Mouse (Mus musculus) forebrain, embryonic 12.5 days (tissue): Measurements from ENCODE around the gene Stxbp3. TPM values are rescaled to one million over a fixed set of nuclear protein-coding genes. Genes with fewer than 3 reads are reported as not detected.

Experiments
- ATAC-seq: fragments of 200-750 bp; cut with Nextera tagmentation; 2 replicates; pipeline ENCODE4 v1.8.0; 2017; ENCODE audit warnings: moderate TSS enrichment; ENCODE audit not compliant: low FRiP score
- H3K27ac ChIP-seq: fragments of 300-500 bp; sonication (generic); 2 replicates; pipeline ENCODE4 v1.5.1; 2016; ENCODE audit warnings: mild to moderate bottlenecking
- H3K27me3 ChIP-seq: fragments of 300-500 bp; sonication (generic); 2 replicates; pipeline ENCODE4 v1.6.1; 2016; ENCODE audit warnings: mild to moderate bottlenecking
- H3K36me3 ChIP-seq: fragments of 300-500 bp; sonication (generic); replicated peaks from 2 replicates; pipeline ENCODE4 v1.6.1; 2016; ENCODE audit warnings: mild to moderate bottlenecking
- H3K4me1 ChIP-seq: fragments of 300-500 bp; sonication (generic); 2 replicates; pipeline ENCODE4 v1.6.1; 2016
- H3K4me2 ChIP-seq: fragments of 300-500 bp; sonication (generic); 2 replicates; pipeline ENCODE4 v1.6.1; 2016; ENCODE audit warnings: mild to moderate bottlenecking, moderate library complexity
- H3K4me3 ChIP-seq: fragments of 300-500 bp; sonication (generic); replicated peaks from 2 replicates; pipeline ENCODE4 v1.5.1; 2016; ENCODE audit warnings: mild to moderate bottlenecking
- H3K9ac ChIP-seq: fragments of 300-500 bp; sonication (generic); 2 replicates; pipeline ENCODE4 v1.6.1; 2016; ENCODE audit warnings: mild to moderate bottlenecking
- H3K9me3 ChIP-seq: fragments of 300-500 bp; sonication (generic); 2 replicates; pipeline ENCODE4 v1.6.1; 2016
- WGBS: fragments of 180-500 bp; shearing (Covaris S2); methylation state at CpG from one replicate; pipeline ENCODE4 v1.1.7; 2016; 5-methylcytosine and 5-hydroxymethylcytosine counted together
- polyA plus RNA-seq: library from polyadenylated mRNA; unstranded; fragments of >200 nt; fragmentation: Nextera tagmentation; extraction: Ambion mirVana; gene quantifications from 2 replicates; pipeline ENCODE4 v1.2.1, GENCODE M21; 2016

Stxbp3 gene
- polyA plus RNA-seq, 1 experiment from 2014 or later = 23.1 TPM

GRCm38 (mm10) chr3:108831750-108832149 lies 8.6 kb downstream of the Stxbp3 start:
- WGBS = 92% methylated on average over 6 of the region's 6 CpGs
- no peak overlapping the region for H3K4me2 ChIP-seq
- peaks cover 4% of the 10 kb centered on the region for H3K36me3 ChIP-seq
- no peak overlapping the region for H3K4me3 ChIP-seq
- H3K9ac ChIP-seq = no peak overlapping the region
- H3K27me3 ChIP-seq = no peaks in the 10 kb centered on the region
- H3K9me3 ChIP-seq = no peaks in the 10 kb centered on the region
- no peaks in the 10 kb centered on the region for H3K4me1 ChIP-seq
- H3K27ac ChIP-seq = no peak overlapping the region
- ATAC-seq = no peak

GRCm38 (mm10) chr3:108830493-108830892 lies 9.8 kb downstream of the Stxbp3 start:
- WGBS = 90% methylated on average over 11 of the region's 11 CpGs

GRCm38 (mm10) chr3:108815631-108816030 lies 24.7 kb downstream of the Stxbp3 start:
- H3K36me3 ChIP-seq = peaks cover 6% of the 10 kb centered on the region; the same call in 1 of the 2 replicates
- 76% methylated on average over 4 of the region's 4 CpGs for WGBS
- no peak overlapping the region for H3K4me2 ChIP-seq
- no peak overlapping the region for H3K27ac ChIP-seq
- no peaks in the 10 kb centered on the region for H3K4me1 ChIP-seq
- H3K4me3 ChIP-seq = no peak overlapping the region
- H3K9ac ChIP-seq = no peak overlapping the region
- ATAC-seq = no peak
- H3K27me3 ChIP-seq = no peaks in the 10 kb centered on the region
- H3K9me3 ChIP-seq = no peaks in the 10 kb centered on the region

More at GRCm38 (mm10) chr3:108830493-108830892, 9.8 kb downstream of the Stxbp3 start:
- Histone ChIP-seq H3K27ac (no peak overlapping the region), H3K4me2 (no peak overlapping the region), H3K4me3 (no peak overlapping the region), H3K9ac (no peak overlapping the region), H3K4me1 (no peaks in the 10 kb centered on the region), H3K36me3 (peaks cover 13% of the 10 kb centered on the region), H3K27me3 (no peaks in the 10 kb centered on the region), H3K9me3 (no peaks in the 10 kb centered on the region)
- ATAC-seq = no peak

GRCm38 (mm10) chr3:108810747-108811263 lies 29.5 kb downstream of the Stxbp3 start:
- no peak for ATAC-seq
- Histone ChIP-seq H3K27ac (no peak overlapping the region), H3K9me3 (no peaks in the 10 kb centered on the region), H3K4me1 (no peaks in the 10 kb centered on the region), H3K27me3 (no peaks in the 10 kb centered on the region), H3K36me3 (peaks cover 6% of the 10 kb centered on the region; the same call in 1 of the 2 replicates), H3K4me2 (no peak overlapping the region), H3K4me3 (no peak overlapping the region), H3K9ac (no peak overlapping the region)
- 91% methylated on average over 4 of the region's 4 CpGs for WGBS

GRCm38 (mm10) chr3:108805622-108806021 lies 34.7 kb downstream of the Stxbp3 start:
- no peak for ATAC-seq
- Histone ChIP-seq H3K27ac (no peak overlapping the region), H3K9ac (no peak overlapping the region), H3K9me3 (no peaks in the 10 kb centered on the region), H3K27me3 (no peaks in the 10 kb centered on the region), H3K4me1 (no peaks in the 10 kb centered on the region), H3K36me3 (peaks cover 30% of the 10 kb centered on the region), H3K4me3 (no peak overlapping the region), H3K4me2 (no peak overlapping the region)
- 59% methylated on average over 5 of the region's 5 CpGs for WGBS

GRCm38 (mm10) chr3:108798375-108798774 lies 42.0 kb downstream of the Stxbp3 start:
- no peak overlapping the region for H3K27ac ChIP-seq
- no peak for ATAC-seq
- H3K4me2 ChIP-seq = no peak overlapping the region
- H3K9ac ChIP-seq = no peak overlapping the region
- no peaks in the 10 kb centered on the region for H3K27me3 ChIP-seq
- no peaks in the 10 kb centered on the region for H3K9me3 ChIP-seq
- no peak overlapping the region for H3K4me3 ChIP-seq
- H3K4me1 ChIP-seq = no peaks in the 10 kb centered on the region
- peaks cover 42% of the 10 kb centered on the region for H3K36me3 ChIP-seq
- 87% methylated on average over 2 of the region's 2 CpGs for WGBS

GRCm38 (mm10) chr3:108797723-108798122 lies 42.6 kb downstream of the Stxbp3 start:
- no peak for ATAC-seq
- Histone ChIP-seq H3K9me3 (no peaks in the 10 kb centered on the region), H3K4me2 (no peak overlapping the region), H3K27ac (no peak overlapping the region), H3K9ac (no peak overlapping the region), H3K4me1 (no peaks in the 10 kb centered on the region), H3K36me3 (peaks cover 36% of the 10 kb centered on the region), H3K27me3 (no peaks in the 10 kb centered on the region), H3K4me3 (no peak overlapping the region)
- 89% methylated on average over 6 of the region's 6 CpGs for whole genome bisulfite sequencing

- H3K4me3 ChIP-seq = no peak overlapping the region
These were observed 43.9 kb downstream of the Stxbp3 start for GRCm38 (mm10) chr3:108796386-108796785.

GRCm38 (mm10) chr3:108795554-108796299 lies 44.6 kb downstream of the Stxbp3 start:
- Histone ChIP-seq H3K9ac (no peak overlapping the region), H3K36me3 (peaks cover 25% of the 10 kb centered on the region)

More at GRCm38 (mm10) chr3:108796386-108796785, 43.9 kb downstream of the Stxbp3 start:
- no peaks in the 10 kb centered on the region for H3K4me1 ChIP-seq
- 90% methylated on average over 4 of the region's 4 CpGs for WGBS
- H3K9me3 ChIP-seq = no peaks in the 10 kb centered on the region
- no peak for ATAC-seq
- no peak overlapping the region for H3K9ac ChIP-seq
- no peak overlapping the region for H3K4me2 ChIP-seq
- no peak overlapping the region for H3K27ac ChIP-seq
- H3K27me3 ChIP-seq = no peaks in the 10 kb centered on the region
- peaks cover 32% of the 10 kb centered on the region for H3K36me3 ChIP-seq

GRCm38 (mm10) chr3:108794780-108795179 lies 45.5 kb downstream of the Stxbp3 start:
- ATAC-seq = no peak
- Histone ChIP-seq H3K27me3 (no peaks in the 10 kb centered on the region), H3K36me3 (peaks cover 15% of the 10 kb centered on the region), H3K4me2 (no peak overlapping the region), H3K9me3 (no peaks in the 10 kb centered on the region), H3K4me1 (no peaks in the 10 kb centered on the region), H3K9ac (no peak overlapping the region), H3K4me3 (no peak overlapping the region), H3K27ac (no peak overlapping the region)
- 86% methylated on average over 9 of the region's 9 CpGs for WGBS

More at GRCm38 (mm10) chr3:108795554-108796299, 44.6 kb downstream of the Stxbp3 start:
- Histone ChIP-seq H3K27ac (no peak overlapping the region), H3K27me3 (no peaks in the 10 kb centered on the region), H3K4me3 (no peak overlapping the region), H3K4me2 (no peak overlapping the region), H3K9me3 (no peaks in the 10 kb centered on the region), H3K4me1 (no peaks in the 10 kb centered on the region)
- ATAC-seq = no peak
- WGBS = 85% methylated on average over 7 of the region's 7 CpGs

- Histone ChIP-seq H3K4me3 (no peak overlapping the region), H3K27ac (no peak overlapping the region), H3K9ac (no peak overlapping the region), H3K4me2 (no peak overlapping the region), H3K4me1 (no peaks in the 10 kb centered on the region), H3K9me3 (no peaks in the 10 kb centered on the region), H3K27me3 (no peaks in the 10 kb centered on the region), H3K36me3 (peaks cover 12% of the 10 kb centered on the region)
- no peak for ATAC-seq
These were observed 47.9 kb downstream of the Stxbp3 start for GRCm38 (mm10) chr3:108792420-108792819.

- Histone ChIP-seq H3K9me3 (no peaks in the 10 kb centered on the region), H3K4me1 (no peaks in the 10 kb centered on the region), H3K4me3 (no peak overlapping the region), H3K27ac (no peak overlapping the region), H3K27me3 (no peaks in the 10 kb centered on the region), H3K36me3 (peaks cover 12% of the 10 kb centered on the region), H3K9ac (no peak overlapping the region), H3K4me2 (no peak overlapping the region)
- no peak for ATAC-seq
- 88% methylated on average over 7 of the region's 7 CpGs for WGBS
These were observed 49.1 kb downstream of the Stxbp3 start for GRCm38 (mm10) chr3:108791054-108791706.
